Mouse (Mus musculus) heart, postnatal 14 days (tissue): ENCODE results near the gene Ptpn20. TPM values are rescaled to one million over a fixed set of nuclear protein-coding genes. Genes with fewer than 3 reads are reported as not detected.

Experiments
- DNase-seq, 2 experiments: peaks; one replicate each; pipeline ENCODE4 v3.0.0; 2021 to 2022
- intact Hi-C: fragments of 180-260 bp; cut with DNase I; formaldehyde crosslinking; loops from one replicate; pipeline ENCODE4 v1.15.1; 2025
- long read RNA-seq, 2 experiments: library from polyadenylated mRNA; stranded (forward); transcript quantifications; one replicate each; pipeline ENCODE4 v2.0.0; 2021
- total RNA-seq, 2 experiments: library from RNA; stranded (reverse); gene quantifications; 2 replicates each; pipeline ENCODE4 v1.2.3; 2021

Ptpn20 gene
- total RNA-seq: not detected
- long read RNA-seq, experiment 1: 0 reads
- long read RNA-seq, experiment 2: 0 reads

GRCm38 (mm10) chr14:33588951-33589350 lies at the start of gene Ptpn20:
TSS of gene Ptpn20 (plus strand) at chr14:33589207.
- intact Hi-C loops: no loop called here
- peak in 1 of 2 experiments; percentile 6 for DNase-seq

GRCm38 (mm10) chr14:33539559-33540167 lies 49.3 kb upstream of the Ptpn20 start:
- intact Hi-C loops: no loop called here

GRCm38 (mm10) chr14:33545565-33546143 lies 43.4 kb upstream of the Ptpn20 start:
- DNase-seq: no peak
- intact Hi-C loops: no loop called here

More at GRCm38 (mm10) chr14:33539559-33540167, 49.3 kb upstream of the Ptpn20 start:
- DNase-seq: no peak

DNA sequence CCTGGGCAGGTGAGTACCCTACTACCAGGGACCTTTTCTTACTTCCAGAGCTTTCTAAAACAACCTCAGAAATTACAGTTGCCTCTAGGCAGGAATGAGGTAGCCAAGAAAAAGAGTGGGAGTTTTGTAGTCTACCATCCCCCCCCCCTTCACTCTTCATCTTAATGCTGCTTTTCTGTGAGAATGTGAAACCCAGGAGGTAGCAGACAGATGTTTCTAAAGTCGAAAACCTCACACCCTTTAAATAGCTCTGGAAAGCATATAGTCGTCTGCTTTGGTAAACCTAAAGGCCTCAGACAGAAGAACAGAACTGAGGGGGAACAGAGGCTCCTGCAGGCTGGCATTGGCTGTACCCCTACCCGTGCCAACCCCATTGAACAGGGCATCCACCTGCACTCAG lies 40.4 kb upstream of the Ptpn20 start:
- intact Hi-C loops: no loop called here
- no peak for DNase-seq

GRCm38 (mm10) chr14:33549856-33550255 lies 39.2 kb upstream of the Ptpn20 start:
- intact Hi-C loops: no loop called here

GRCm38 (mm10) chr14:33570737-33571136 lies 18.3 kb upstream of the Ptpn20 start:
- intact Hi-C loops: no loop called here
- no peak for DNase-seq

More at GRCm38 (mm10) chr14:33549856-33550255, 39.2 kb upstream of the Ptpn20 start:
- DNase-seq: no peak

GRCm38 (mm10) chr14:33573643-33574042 lies 15.4 kb upstream of the Ptpn20 start:
- intact Hi-C loops: no loop called here
- DNase-seq: no peak

DNA sequence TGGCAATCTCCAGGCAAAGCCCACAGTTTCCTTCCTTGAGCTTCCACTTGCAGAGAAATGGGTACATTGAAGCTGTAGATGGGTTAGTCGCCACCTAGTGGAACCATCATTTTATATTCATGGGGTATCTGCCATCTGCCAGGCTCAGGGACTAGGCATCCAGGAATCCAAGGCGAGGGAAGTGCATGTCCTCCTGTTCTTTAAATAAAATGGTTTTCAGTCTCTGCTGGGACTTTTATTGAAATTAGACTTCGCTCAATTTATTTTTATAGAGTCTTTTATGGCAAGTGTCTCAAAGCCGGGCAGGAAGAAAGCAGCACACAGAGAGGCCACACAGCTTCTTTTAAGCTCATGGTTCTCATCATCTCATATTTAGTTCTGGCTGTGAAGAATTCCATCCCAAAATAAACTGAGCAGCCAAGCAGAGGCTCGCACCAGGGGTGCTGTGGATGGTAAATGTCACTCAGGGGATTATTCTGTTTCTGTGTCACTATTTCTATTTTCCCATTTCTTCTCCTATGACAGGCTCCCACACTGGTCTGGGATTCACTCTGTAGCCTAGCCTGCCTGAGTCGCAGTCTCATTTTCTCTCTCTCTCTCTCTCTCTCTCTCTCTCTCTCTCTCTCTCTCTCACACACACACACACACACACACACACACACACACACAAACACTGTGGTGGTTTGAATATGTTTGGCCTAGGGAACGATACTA lies 9.1 kb upstream of the Ptpn20 start:
- intact Hi-C loops: no loop called here
- DNase-seq: no peak

DNA sequence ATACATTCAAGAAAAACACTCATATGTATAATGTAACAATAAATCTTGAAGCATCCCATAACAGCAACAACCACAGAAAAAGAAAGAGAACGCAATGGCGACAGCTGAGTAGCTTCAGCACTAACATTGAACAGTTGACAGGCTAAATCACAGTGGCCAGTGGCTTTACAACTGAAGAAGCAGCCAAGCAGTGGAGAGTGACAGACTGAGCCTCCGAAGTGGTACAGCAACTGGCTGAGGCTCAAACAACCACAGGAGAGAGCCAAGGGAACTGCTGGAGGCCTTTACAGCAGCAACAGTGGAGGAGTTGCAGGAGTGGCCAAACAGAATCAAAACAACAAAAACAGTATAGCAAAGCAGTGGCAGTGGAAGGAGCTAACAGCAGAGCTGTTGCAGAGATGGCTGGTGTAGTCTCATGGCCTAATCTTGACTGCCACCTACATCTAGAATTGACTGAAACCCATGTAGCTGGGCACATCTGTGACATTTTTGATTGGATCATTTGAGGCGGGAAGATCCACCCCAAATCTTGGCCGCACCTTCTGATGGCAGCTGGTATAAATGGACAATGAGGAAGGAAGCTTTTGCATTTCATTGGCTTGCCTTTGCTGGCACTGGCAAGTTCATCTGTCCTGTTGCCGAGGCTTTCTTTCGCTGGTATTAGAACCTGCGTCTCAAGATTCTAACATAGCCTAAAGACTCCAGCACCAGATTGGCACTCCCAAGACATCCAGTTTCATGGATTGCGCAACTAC lies 9.5 kb downstream of the Ptpn20 start:
- DNase-seq: peak in 1 of 2 experiments; percentile 6
- intact Hi-C loops: no loop called here

- intact Hi-C loops: no loop called here
- no peak for DNase-seq
These were observed 18.4 kb downstream of the Ptpn20 start for GRCm38 (mm10) chr14:33607431-33607830.

DNA sequence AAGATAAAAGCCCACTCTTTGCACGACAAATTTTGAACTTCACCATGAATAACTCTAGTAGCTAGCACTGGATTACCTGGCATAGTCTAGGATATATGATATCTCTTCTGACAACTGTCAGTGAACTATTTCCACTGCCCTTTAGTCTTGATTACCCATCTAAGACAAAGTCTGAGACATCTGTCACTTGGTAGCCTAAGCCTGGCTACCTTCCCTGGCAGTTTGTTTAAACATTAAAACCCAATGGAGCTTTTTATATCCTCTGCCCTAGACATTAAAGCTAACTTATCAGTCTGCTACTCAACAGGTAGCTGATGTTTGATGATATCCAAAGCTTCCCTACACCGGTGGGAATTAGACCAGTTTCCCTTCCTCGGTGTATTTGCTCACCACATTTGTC lies 36.0 kb downstream of the Ptpn20 start:
- intact Hi-C loops: no loop called here
- no peak for DNase-seq

DNA sequence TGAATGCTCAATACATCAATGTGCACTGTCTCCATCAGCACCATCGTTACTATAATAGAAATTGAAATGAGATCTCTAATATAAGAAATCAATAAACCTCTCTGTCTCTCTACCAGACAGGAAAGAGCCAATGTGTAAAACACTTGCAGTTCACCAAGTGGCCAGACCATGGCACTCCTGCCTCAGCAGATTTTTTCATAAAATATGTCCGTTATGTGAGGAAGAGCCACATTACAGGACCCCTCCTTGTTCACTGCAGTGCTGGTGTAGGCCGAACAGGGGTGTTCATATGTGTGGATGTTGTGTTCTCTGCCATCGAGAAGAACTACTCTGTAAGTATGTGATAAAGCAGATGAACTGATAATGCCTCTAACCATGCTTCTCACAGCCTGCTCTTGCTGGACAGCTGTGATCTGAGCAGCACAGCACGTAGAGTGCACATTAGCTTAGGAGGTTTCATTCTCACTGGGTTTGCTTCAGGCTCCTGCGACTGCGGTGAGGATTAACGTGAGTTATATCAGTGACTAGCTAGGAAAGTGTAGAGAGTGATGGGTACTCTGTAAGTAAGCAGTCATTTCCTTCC lies 43.9 kb downstream of the Ptpn20 start:
- intact Hi-C loops: loop anchor here (2.0 kb wide), 1 partner anchor 302 kb away; no protein-coding TSS in a partner anchor
- peak; percentile 12 to 26 for DNase-seq

DNA sequence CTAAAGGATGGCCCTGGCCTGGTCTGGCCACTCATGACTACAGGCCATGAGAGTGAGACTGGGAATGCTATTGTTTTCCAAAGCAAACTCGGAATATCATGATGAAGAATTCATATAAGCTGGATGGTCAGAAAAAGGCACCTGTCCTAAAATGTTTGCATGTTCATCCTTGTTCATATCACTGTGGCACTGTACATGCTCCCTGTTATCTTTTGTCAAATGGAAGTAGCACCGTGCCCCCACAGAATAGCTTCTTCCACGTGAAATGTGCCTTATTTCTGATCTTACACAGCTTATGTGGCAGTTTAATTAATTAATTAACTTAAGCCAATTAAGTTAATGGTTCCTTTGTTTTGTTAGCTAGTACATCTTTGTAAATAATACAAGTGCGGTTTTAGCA lies 45.3 kb downstream of the Ptpn20 start:
- DNase-seq: no peak
- intact Hi-C loops: no loop called here

GRCm38 (mm10) chr14:33634774-33635173 lies 45.8 kb downstream of the Ptpn20 start:
- intact Hi-C loops: no loop called here
- no peak for DNase-seq

DNA sequence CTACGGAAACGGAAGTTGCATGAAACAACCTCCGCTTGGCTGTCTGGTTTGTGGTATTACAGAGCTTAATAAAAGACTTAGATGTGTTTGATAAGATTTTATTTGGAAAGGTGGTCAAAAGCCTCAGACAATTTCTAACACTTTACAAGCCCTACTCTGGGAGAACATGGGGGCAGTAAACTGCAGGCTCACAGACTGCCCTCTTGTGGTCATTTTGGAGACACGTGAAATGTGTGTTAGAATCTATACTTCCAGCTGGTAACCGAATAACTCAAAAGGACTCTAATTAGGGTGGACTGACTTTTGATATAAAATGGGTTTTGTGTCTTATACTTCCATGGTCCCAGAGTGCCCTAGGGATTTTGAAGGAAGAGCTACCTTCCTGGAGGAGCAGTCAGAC lies 50.4 kb downstream of the Ptpn20 start:
- intact Hi-C loops: no loop called here
- DNase-seq: no peak

- peak; percentile 24 to 29 for DNase-seq
- intact Hi-C loops: no loop called here
These were observed 61.7 kb downstream of the Ptpn20 start for GRCm38 (mm10) chr14:33650721-33651120.

GRCm38 (mm10) chr14:33657471-33657901 lies 68.5 kb downstream of the Ptpn20 start:
- DNase-seq: no peak
- intact Hi-C loops: no loop called here

DNA sequence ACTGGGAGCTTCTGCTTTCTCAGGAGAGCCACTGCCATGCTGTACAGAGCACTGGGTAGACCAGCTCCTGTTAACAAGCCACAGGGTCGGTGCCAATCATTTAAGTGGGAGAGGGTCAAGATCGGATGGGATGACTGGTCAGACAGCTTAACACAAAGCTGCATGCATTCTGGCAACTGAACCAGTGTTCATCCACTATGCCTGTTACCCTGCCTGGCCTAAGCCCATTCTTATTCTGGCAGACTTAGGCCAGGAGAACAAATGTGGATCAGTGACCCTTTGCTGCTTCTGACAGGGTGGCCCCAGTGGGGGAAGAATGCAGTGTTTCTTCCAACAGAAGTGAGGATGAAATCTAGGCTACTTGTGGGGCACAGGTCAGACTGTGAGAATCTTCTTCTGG lies 69.3 kb downstream of the Ptpn20 start:
- intact Hi-C loops: no loop called here
- DNase-seq: no peak

DNA sequence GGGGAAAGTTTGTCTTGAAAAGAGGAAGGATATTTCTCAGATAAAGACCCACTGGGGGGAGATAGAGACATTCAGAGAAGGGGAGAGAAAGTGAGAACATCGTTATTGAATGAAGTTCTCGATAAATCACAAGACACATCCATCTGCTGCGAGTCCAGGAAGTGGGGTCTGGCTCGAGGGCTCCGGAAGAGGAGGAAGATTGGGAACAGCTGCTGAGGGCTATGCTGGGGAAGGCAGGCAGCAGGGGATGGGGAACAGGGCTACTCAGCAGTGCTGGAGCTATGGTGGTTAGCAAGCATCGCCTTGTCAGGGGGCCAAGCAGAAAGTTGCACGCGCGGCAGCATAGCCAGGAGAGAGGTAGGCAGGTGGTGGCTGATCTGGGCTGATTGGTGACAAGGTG lies 73.1 kb downstream of the Ptpn20 start:
- DNase-seq: peak in 1 of 2 experiments; percentile 39
- intact Hi-C loops: no loop called here

GRCm38 (mm10) chr14:33666301-33666700 lies 77.3 kb downstream of the Ptpn20 start:
- intact Hi-C loops: no loop called here

GRCm38 (mm10) chr14:33669891-33670290 lies 80.9 kb downstream of the Ptpn20 start:
- intact Hi-C loops: no loop called here
- DNase-seq: no peak

More at GRCm38 (mm10) chr14:33666301-33666700, 77.3 kb downstream of the Ptpn20 start:
- no peak for DNase-seq
